In genomic region chr12:52771931-52772330, GRCm38 (mm10) we compare ENCODE assay signal across 19 mouse cellular contexts.
DNase-seq lines count a peak whose midpoint lies in the region; ATAC-seq and TF ChIP-seq lines count a peak whose summit lies in the region.
"Had no signal": no experiment of that assay in that cellular context is flagged by ENCODE, and none has a peak within 500 bp of the region (broad histone marks: within the 10 kb centered on the region; RNA-seq: fewer than 3 reads in every experiment).

No protein-coding gene starts in this region.

- peak overlapping the region; percentile 66 for H3K27ac ChIP-seq in intestine, embryonic 14.5 days (ENCODE audit: low read depth)
- H3K27ac ChIP-seq in intestine, postnatal 0 days (ENCODE audit: low read depth, low read length), result no peak overlapping the region
- no peak overlapping the region for H3K27ac ChIP-seq in forebrain, postnatal 0 days (ENCODE audit: low read depth, low read length)
- H3K27ac ChIP-seq in hindbrain, embryonic 14.5 days, result peak overlapping the region; percentile 44; the same call in 1 of the 2 replicates
- peak overlapping the region; percentile 72 for H3K27ac ChIP-seq in stomach, embryonic 14.5 days (ENCODE audit: low read length)
- H3K27ac ChIP-seq: heart, embryonic 15.5 days; macrophage had no signal

- H3K27me3 ChIP-seq in intestine, embryonic 14.5 days (replicated peaks; ENCODE audit: control insufficient read depth, insufficient read depth, low read length), result no peaks in the 10 kb centered on the region
- no peaks in the 10 kb centered on the region for H3K27me3 ChIP-seq in intestine, postnatal 0 days (replicated peaks; ENCODE audit: control insufficient read depth, insufficient read depth, low read length)
- H3K27me3 ChIP-seq in forebrain, postnatal 0 days (ENCODE audit: insufficient read depth, low read length), result no peaks in the 10 kb centered on the region
- no peaks in the 10 kb centered on the region for H3K27me3 ChIP-seq in hindbrain, embryonic 14.5 days (ENCODE audit: control insufficient read depth, insufficient read depth, low read length)
- H3K27me3 ChIP-seq in stomach, embryonic 14.5 days (ENCODE audit: control insufficient read depth, insufficient read depth, low read length), result no peaks in the 10 kb centered on the region
- H3K27me3 ChIP-seq: heart, embryonic 15.5 days; limb, embryonic 15.5 days had no signal

- no peak for ATAC-seq in intestine, embryonic 14.5 days (replicated peaks; ENCODE audit: low FRiP score, low TSS enrichment, low read depth)
- no peak for ATAC-seq in intestine, postnatal 0 days
- peak; percentile 73 for ATAC-seq in forebrain, postnatal 0 days
- no peak for ATAC-seq in hindbrain, embryonic 14.5 days (ENCODE audit: low FRiP score)
- ATAC-seq in stomach, embryonic 14.5 days (ENCODE audit: insufficient number of reproducible peaks, insufficient read depth, low FRiP score, low read depth), result no peak

- peaks cover 19% of the 10 kb centered on the region for H3K4me1 ChIP-seq in intestine, embryonic 14.5 days (replicated peaks; ENCODE audit: control insufficient read depth, insufficient read depth, low read length)
- no peaks in the 10 kb centered on the region; the same call in 1 of the 2 replicates for H3K4me1 ChIP-seq in intestine, postnatal 0 days (replicated peaks; ENCODE audit: control insufficient read depth, insufficient read depth, low read length)
- peaks cover 19% of the 10 kb centered on the region for H3K4me1 ChIP-seq in forebrain, postnatal 0 days (ENCODE audit: insufficient read depth)
- H3K4me1 ChIP-seq in hindbrain, embryonic 14.5 days (replicated peaks; ENCODE audit: control insufficient read depth, insufficient read depth, low read length), result peaks cover 46% of the 10 kb centered on the region
- H3K4me1 ChIP-seq in stomach, embryonic 14.5 days (ENCODE audit: control insufficient read depth, insufficient read depth, low read length), result peaks cover 11% of the 10 kb centered on the region; the same call in 1 of the 2 replicates

- H3K9ac ChIP-seq in intestine, embryonic 14.5 days (ENCODE audit: low read length), result no peak overlapping the region
- H3K9ac ChIP-seq in intestine, postnatal 0 days (ENCODE audit: low read depth, low read length), result no peak overlapping the region
- no peak overlapping the region for H3K9ac ChIP-seq in forebrain, postnatal 0 days
- H3K9ac ChIP-seq in hindbrain, embryonic 14.5 days, result no peak overlapping the region
- H3K9ac ChIP-seq in stomach, embryonic 14.5 days (replicated peaks; ENCODE audit: low read depth, low read length), result no peak overlapping the region
- H3K9ac ChIP-seq: heart, embryonic 15.5 days; limb, embryonic 15.5 days had no signal

- H3K36me3 ChIP-seq in intestine, embryonic 14.5 days (ENCODE audit: control insufficient read depth, insufficient read depth, low read length), result no peaks in the 10 kb centered on the region
- H3K36me3 ChIP-seq in intestine, postnatal 0 days (ENCODE audit: control insufficient read depth, insufficient read depth), result no peaks in the 10 kb centered on the region
- H3K36me3 ChIP-seq in forebrain, postnatal 0 days (ENCODE audit: insufficient read depth), result no peaks in the 10 kb centered on the region
- H3K36me3 ChIP-seq in hindbrain, embryonic 14.5 days (replicated peaks; ENCODE audit: control insufficient read depth, insufficient read depth), result no peaks in the 10 kb centered on the region
- H3K36me3 ChIP-seq in stomach, embryonic 14.5 days (ENCODE audit: control insufficient read depth, insufficient read depth, low read length), result no peaks in the 10 kb centered on the region
- H3K36me3 ChIP-seq: heart, embryonic 15.5 days; limb, embryonic 15.5 days had no signal

- DNase-seq in intestine, embryonic 14.5 days (ENCODE audit: low spot score), result no peak
- DNase-seq in forebrain, postnatal 0 days, result peak; percentile 70
- DNase-seq in hindbrain, embryonic 14.5 days (ENCODE audit: low spot score), result no peak
- DNase-seq in embryo, embryonic 10.5 days (ENCODE audit: low spot score), result no peak
- no peak for DNase-seq in ovary, postnatal 36 days (ENCODE audit: low spot score)
- DNase-seq: adrenal gland, postnatal 25 days; cerebellum, adult 9-11 months; heart, adult 18-20 months; kidney, adult 9 months; kidney, postnatal 36 days; right cerebral cortex, adult 18-20 months; thymus, postnatal 25 days had no signal

- 40% methylated on average over 7 of the region's 7 CpGs for WGBS in intestine, embryonic 14.5 days
- 63% methylated on average over 7 of the region's 7 CpGs for WGBS in intestine, postnatal 0 days
- 39% methylated on average over 7 of the region's 7 CpGs for WGBS in forebrain, postnatal 0 days
- WGBS in hindbrain, embryonic 14.5 days, result 43% methylated on average over 7 of the region's 7 CpGs
- 59% methylated on average over 7 of the region's 7 CpGs for WGBS in stomach, embryonic 14.5 days

- no peak for TF ChIP-seq CTCF in intestine, postnatal 0 days (IDR thresholded peaks at IDR 0.05; ENCODE audit: low read depth)
- TF ChIP-seq CTCF in forebrain, postnatal 0 days (IDR thresholded peaks at IDR 0.05; ENCODE audit: low read depth), result no peak

- 0 out of 2 replicates have a peak overlapping the region, but pooled peaks have one; percentile 9 for H3K4me2 ChIP-seq in intestine, embryonic 14.5 days (ENCODE audit: low read length)
- H3K4me2 ChIP-seq in intestine, postnatal 0 days (replicated peaks; ENCODE audit: low read depth), result no peak overlapping the region
- peak overlapping the region; percentile 21; the same call in 1 of the 2 replicates for H3K4me2 ChIP-seq in forebrain, postnatal 0 days (ENCODE audit: low read depth)
- H3K4me2 ChIP-seq in hindbrain, embryonic 14.5 days (replicated peaks), result no peak overlapping the region
- no peak overlapping the region for H3K4me2 ChIP-seq in stomach, embryonic 14.5 days (replicated peaks; ENCODE audit: low read depth, low read length)
- H3K4me2 ChIP-seq: heart, embryonic 15.5 days; limb, embryonic 15.5 days; midbrain, embryonic 11.5 days had no signal

- H3K9me3 ChIP-seq in intestine, embryonic 14.5 days (ENCODE audit: control insufficient read depth, low read length), result no peaks in the 10 kb centered on the region
- no peaks in the 10 kb centered on the region for H3K9me3 ChIP-seq in intestine, postnatal 0 days (ENCODE audit: control insufficient read depth)
- H3K9me3 ChIP-seq in forebrain, postnatal 0 days (ENCODE audit: low read length), result no peaks in the 10 kb centered on the region
- H3K9me3 ChIP-seq in hindbrain, embryonic 14.5 days (ENCODE audit: control insufficient read depth, low read length), result no peaks in the 10 kb centered on the region
- H3K9me3 ChIP-seq in stomach, embryonic 14.5 days (ENCODE audit: control insufficient read depth, low read depth, low read length), result no peaks in the 10 kb centered on the region
- H3K9me3 ChIP-seq: heart, embryonic 15.5 days; limb, embryonic 15.5 days had no signal

- H3K4me3 ChIP-seq in intestine, embryonic 14.5 days (ENCODE audit: low read depth, low read length), result no peak overlapping the region
- no peak overlapping the region for H3K4me3 ChIP-seq in intestine, postnatal 0 days (ENCODE audit: low read depth, low read length)
- no peak overlapping the region for H3K4me3 ChIP-seq in forebrain, postnatal 0 days (ENCODE audit: low read depth, low read length)
- H3K4me3 ChIP-seq in hindbrain, embryonic 14.5 days (replicated peaks; ENCODE audit: low read length), result no peak overlapping the region
- no peak overlapping the region for H3K4me3 ChIP-seq in stomach, embryonic 14.5 days (ENCODE audit: low read depth, low read length)
- H3K4me3 ChIP-seq: erythroblast, embryonic 14.5 days; heart, embryonic 15.5 days; limb, embryonic 15.5 days had no signal

Comparison
In these comparisons a context has a peak if more than half of its experiments do, and no peak if none do; other contexts are left out.
1. H3K27ac ChIP-seq: peak in intestine, embryonic 14.5 days (single experiment), hindbrain, embryonic 14.5 days (single experiment) and stomach, embryonic 14.5 days (single experiment); none in intestine, postnatal 0 days (single experiment) and forebrain, postnatal 0 days (single experiment).
2. H3K4me2 ChIP-seq: peak in intestine, embryonic 14.5 days (single experiment) and forebrain, postnatal 0 days (single experiment); none in intestine, postnatal 0 days (single experiment), hindbrain, embryonic 14.5 days (single experiment) and stomach, embryonic 14.5 days (single experiment).